Mouse (Mus musculus) 416B (cell line): ENCODE data around the gene Timd2.
"Not testable (repeated sequence)": the region's sequence is repeated elsewhere in the genome, so short reads cannot be mapped to it uniquely, and the experiment has no call there.

ENCODE experiments used
- DNase-seq: peaks from one replicate; pipeline ENCODE4 v3.0.0; 2011; ENCODE audit warnings: low read depth

The Timd2 gene

DNA sequence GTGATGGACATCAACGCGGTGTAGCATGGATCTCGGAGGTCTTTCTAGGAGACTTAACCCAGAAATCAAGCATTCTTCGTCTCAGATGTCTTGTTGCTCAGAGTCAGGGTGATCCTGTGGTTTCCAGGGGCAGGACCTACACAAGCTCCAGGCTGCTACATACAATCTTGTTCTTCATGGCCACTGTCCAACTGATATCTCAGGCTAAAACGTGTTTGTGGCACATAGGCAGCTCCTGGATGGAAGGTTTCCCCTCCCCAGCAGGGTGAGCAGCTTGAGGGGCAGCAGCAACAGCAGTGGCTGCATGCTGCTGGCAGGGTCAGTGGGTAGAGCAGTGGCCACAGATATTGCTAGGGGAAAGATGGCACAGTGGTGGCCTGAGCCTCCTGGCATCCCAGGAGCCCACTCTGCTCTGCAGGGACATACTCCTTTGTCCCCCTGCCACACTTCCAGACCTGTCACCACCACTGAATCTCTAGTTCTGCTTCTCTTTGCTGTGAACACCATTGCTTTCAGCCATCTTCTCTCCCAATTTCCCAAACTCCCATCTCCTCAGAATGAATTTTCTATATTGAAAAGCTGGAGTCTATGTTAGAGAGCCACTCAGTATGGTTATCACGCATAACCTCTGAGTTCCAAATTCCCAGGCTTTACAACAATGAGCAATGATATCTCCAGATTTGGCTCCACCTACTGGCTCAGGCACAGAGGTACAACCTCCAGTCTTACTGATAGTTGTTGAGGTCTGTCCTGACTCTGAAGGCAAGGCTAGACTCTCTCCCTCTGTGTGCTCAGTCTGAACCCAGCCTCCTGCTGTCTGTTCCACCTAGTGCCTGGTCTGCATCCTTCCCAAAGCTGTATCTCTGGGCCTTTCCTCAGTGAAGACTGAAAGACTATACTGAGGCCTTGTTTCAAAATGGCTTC is 41.0 kb downstream of the Timd2 start:
- peak; percentile 51 for DNase-seq

DNA sequence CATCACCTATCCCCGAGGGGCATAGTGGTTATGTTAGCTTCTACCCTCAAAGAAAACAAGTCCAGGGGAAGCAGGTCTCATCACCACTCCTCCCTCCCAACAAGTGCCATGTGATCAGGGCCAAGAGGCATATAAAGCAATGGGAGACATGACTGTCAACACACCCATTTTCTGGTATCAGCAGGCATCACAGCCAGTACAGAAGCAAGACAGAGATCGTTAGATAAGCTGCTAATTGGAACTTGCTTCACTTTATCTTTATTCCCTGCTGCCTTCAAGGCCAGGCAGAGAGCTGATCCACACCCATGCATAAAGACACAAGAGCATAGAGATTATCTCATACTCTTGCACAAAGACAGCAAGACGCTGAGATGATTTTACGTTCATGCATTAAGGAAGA is 43.6 kb downstream of the Timd2 start:
- DNase-seq: no peak

DNA sequence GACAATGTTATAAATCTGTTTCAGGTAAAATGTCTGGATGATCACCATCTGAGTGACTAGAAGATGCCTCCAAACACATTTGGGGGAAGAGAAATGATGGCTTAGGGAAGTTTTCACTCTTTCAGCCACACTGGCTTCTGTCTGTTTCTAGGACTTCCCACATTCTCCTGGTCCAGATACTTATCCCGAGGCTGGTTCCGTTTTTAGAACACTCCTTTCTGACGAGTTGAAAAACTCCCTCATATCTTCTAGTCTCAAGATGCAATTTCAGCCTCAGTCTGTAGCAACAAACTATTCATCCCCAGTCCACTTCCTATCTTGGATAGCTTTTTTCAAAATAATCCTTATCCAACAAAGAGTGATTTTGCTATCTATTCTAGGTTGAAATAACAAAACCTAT is 54.4 kb downstream of the Timd2 start:
- no peak for DNase-seq

DNA sequence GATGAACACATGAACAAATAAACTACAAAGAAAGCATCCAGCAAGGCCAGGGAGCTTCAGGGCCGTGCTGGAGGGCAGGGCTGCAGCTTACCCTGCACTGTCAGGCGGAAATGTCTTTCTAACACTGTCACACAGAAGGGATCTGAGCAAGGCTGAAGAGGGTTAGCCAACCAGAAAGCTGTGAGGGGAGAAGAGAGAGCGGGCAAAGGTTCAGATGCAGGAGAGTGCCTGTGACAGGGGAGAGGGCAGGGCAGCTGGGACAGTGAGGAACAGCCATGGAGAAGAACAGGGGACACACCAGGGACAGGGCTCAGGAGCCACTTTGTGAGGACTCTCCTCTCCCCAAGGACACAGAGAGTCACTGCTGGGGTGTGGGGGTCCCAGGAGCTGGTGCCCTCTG is 57.2 kb downstream of the Timd2 start:
- not testable (repeated sequence) for DNase-seq

DNA sequence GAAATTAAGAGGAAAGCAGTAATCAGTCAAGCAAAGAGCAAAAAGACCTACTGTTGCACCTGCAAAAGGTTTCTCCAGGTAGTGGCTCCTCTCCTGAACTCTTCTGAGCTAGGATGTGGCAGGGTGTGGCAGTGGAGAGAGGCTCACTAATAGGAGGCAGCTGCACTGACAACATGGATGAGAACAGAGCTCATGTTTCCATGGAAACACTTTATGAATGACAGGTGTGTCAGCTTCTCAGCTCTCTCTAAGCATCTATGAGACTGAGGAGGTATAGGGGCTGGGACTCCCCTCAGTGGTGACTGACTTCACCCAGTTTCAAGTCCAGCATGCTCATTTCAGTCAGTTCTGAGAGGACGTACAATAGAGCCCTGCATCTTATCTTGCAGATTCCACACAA is 62.0 kb downstream of the Timd2 start:
- no peak for DNase-seq

DNA sequence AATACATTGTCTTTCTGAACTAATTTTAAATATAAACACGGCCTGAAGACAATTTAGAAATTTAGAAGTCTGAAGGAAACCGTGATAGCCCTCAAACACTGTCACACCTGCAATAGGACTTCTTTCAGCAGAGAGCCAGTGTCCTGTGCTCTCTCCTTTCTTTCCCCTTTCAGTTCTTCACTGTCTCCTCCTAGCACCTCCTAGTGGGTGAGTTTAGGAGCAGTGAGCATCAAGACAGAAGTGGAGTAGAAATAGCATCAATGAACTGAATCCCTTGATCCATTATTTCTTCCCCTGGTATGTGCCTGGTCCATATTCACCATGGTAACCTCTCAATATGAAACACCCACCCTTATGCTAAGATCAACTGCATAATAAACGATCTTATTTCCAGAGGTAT is 70.3 kb downstream of the Timd2 start:
- no peak for DNase-seq

DNA sequence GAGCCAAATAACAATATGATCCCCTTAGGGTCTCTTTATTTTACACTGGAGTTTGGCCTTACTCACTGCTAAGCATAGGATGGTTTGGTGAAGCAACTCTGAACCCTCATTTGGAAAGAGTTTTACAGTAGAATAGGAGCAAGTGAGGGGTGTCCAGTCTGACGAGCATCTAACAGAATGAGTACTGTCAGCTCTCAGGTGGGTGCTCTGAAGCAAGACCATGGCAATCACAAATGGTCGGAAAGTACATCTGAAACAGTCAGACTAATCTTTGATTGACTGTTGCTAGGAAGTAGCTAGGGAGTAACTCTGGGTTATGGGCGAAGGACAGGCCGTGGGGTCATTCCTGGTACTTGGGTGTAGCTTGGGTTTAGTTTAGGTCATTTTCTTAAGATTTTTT is 71.3 kb downstream of the Timd2 start:
- not testable (repeated sequence) for DNase-seq

DNA sequence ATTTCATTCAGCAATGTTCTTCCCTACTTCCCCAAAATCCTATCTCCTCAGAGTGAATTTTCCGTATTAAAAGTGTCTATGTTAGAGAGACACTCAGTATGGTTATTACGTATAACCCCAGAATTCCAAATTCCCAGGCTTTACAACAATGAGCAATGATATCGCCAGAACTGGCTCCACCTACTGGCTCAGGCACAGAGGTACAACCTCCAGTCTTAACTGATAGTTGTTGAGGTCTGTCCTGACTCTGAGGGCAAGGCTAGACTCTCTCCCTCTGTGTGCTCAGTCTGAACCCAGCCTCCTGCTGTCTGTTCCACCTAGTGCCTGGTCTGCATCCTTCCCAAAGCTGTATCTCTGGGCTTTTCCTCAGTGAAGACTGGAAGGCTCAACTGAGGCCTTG is 75.2 kb downstream of the Timd2 start:
- peak; percentile 38 for DNase-seq

DNA sequence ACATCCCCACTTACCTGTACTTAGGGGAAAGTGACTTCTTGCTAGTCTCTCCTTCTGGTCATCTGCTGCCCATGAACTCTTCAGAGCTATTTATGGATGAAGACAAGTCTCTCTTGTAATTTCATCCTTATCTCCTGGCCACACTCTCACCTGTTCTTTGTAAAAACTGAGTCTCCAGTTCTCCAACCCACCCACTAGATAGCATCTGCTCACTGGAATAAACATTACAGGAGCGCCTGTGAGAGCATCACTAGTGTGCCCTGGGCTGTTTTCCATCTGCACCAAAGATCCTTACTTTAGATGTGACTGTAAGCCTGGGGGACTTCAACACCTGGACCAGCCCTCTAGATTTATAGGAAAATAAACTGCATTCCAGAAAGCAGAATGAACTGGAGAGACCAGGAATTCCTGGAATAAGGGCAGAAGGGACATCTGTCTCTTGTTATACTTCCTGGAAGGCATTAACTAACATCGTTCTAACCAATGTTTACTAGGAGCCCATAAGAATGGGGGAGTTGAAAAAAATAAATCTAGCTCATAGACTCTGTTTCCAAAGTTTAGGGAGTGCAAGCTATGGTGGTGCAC is 77.6 kb downstream of the Timd2 start, which contains the start of gene Dppa1:
Dppa1 (minus strand) TSS at position 51 of the 585 bp plus-strand sequence.
- DNase-seq: no peak

DNA sequence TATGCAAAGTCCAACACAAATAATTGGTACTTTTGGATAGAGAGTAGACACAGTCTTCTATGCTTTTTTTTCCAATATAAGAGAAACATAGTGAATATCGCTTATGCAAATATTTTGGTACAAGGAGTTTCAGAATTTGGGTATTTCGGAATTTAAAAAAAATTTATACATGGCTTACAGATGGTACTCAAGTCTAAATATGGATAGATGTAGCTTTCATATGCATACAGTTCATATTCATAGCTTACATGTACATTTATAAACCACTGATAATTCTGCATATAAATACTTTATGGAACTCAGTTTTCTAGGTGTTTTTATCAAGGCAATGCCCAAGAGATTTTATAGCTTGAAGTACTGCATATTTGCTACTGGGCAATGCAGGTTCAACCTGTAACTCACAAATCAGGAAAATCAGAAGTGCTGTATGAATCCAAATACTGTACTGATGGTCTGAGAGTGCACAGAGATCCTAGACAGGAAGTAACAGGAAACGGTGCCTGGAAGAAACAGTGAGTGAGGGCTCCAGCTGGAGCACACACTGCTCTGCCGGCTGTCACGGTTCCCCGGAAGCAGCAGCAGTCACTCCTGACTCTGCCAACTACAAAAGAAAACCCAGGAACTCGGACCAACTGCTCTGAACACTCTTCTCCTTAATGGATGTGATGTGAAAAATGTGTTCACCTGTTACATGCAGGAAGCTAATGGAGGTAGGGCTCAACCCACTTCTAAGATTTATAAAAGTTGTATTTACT is 86.3 kb downstream of the Timd2 start:
- no peak for DNase-seq

DNA sequence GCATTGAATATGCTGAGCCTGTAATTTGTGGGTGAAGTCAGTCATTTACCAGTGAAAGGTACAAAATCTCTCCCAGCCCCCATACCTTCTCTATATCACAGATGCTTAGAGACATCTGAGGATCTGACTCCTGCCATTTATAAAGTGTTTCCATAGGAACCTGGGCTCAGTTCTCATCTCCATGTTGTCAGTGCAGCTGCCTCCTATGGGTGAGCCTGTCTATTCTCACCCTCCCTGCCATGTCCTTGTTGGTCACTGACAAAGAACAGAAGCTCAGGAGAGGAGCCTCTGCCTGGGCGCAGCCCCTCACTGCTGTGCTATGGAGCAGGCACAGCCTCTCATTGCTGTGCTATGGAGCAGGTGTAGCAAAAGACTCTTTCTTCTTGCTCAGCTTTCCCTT is 86.9 kb downstream of the Timd2 start:
- no peak for DNase-seq
